Mouse (Mus musculus) myocyte (in vitro differentiated cells): ENCODE results near the gene 1700003F12Rik. TPM values are rescaled to one million over a fixed set of nuclear protein-coding genes. Genes with fewer than 3 reads are reported as not detected.

Source experiments
- H3K27me3 ChIP-seq: one replicate; pipeline ENCODE4 v1.6.1; 2011; ENCODE audit not compliant: control insufficient read depth, insufficient read depth, insufficient read length
- H3K36me3 ChIP-seq: one replicate; pipeline ENCODE4 v1.6.1; 2011; ENCODE audit not compliant: control insufficient read depth, insufficient read depth
- H3K4me2 ChIP-seq: one replicate; pipeline ENCODE4 v1.6.1; 2011; ENCODE audit warnings: low read depth, control low read depth
- H3K4me3 ChIP-seq: one replicate; pipeline ENCODE4 v1.5.1; 2011; ENCODE audit warnings: mild to moderate bottlenecking, control low read depth, moderate library complexity
- H3K79me2 ChIP-seq: one replicate; pipeline ENCODE4 v1.6.1; 2011; ENCODE audit not compliant: control insufficient read depth, insufficient read depth
- H3ac ChIP-seq: one replicate; pipeline ENCODE4 v1.6.1; 2011; ENCODE audit not compliant: control insufficient read depth, insufficient read length
- CEBPB ChIP-seq: IDR thresholded peaks from 2 replicates; pipeline ENCODE4 v1.6.1; 2011; ENCODE audit warnings: mild to moderate bottlenecking, moderate library complexity; ENCODE audit not compliant: poor library complexity, insufficient read depth, severe bottlenecking
- E2F4 ChIP-seq: IDR thresholded peaks from one replicate; pipeline ENCODE4 v1.6.1; 2011; ENCODE audit warnings: mild to moderate bottlenecking, control low read depth, moderate library complexity; ENCODE audit not compliant: insufficient read depth
- MAX ChIP-seq: IDR thresholded peaks from one replicate; pipeline ENCODE4 v1.6.1; 2011; ENCODE audit warnings: low read depth, mild to moderate bottlenecking, control low read depth
- MYOD1 ChIP-seq, 3 experiments: IDR thresholded peaks; one replicate each; pipeline ENCODE4 v1.6.1; 2011; ENCODE audit warnings: control low read depth in 2 of 3, low read depth in 2 of 3, mild to moderate bottlenecking in 2 of 3, moderate library complexity in 1 of 3; ENCODE audit not compliant: insufficient read length in 2 of 3, control insufficient read depth in 1 of 3
- MYOG ChIP-seq, 3 experiments: IDR thresholded peaks; one replicate each; pipeline ENCODE4 v1.6.1; 2011; ENCODE audit warnings: control low read depth in 2 of 3, low read depth in 2 of 3, mild to moderate bottlenecking in 2 of 3; ENCODE audit not compliant: insufficient read length in 2 of 3, control insufficient read depth in 1 of 3, insufficient read depth in 1 of 3
- POLR2A ChIP-seq: IDR thresholded peaks from one replicate; pipeline ENCODE4 v1.6.1; 2011; ENCODE audit warnings: low read depth, mild to moderate bottlenecking, control low read depth, moderate library complexity; ENCODE audit not compliant: insufficient read length
- POLR2AphosphoS2 ChIP-seq: IDR thresholded peaks from one replicate; pipeline ENCODE4 v1.6.1; 2011; ENCODE audit warnings: low read depth, control low read depth; ENCODE audit not compliant: insufficient read length
- REST ChIP-seq: IDR thresholded peaks from one replicate; pipeline ENCODE4 v1.6.1; 2011; ENCODE audit warnings: mild to moderate bottlenecking, control low read depth, moderate library complexity; ENCODE audit not compliant: insufficient read depth, insufficient read length
- SRF ChIP-seq: IDR thresholded peaks from one replicate; pipeline ENCODE4 v1.6.1; 2011; ENCODE audit warnings: low read depth; ENCODE audit not compliant: control insufficient read depth, insufficient read length
- TCF12 ChIP-seq: IDR thresholded peaks from one replicate; pipeline ENCODE4 v1.6.1; 2011; ENCODE audit warnings: mild to moderate bottlenecking, control low read depth; ENCODE audit not compliant: poor library complexity, insufficient read depth, severe bottlenecking
- TCF3 ChIP-seq: IDR thresholded peaks from one replicate; pipeline ENCODE4 v1.6.1; 2011; ENCODE audit warnings: low read depth, control low read depth; ENCODE audit not compliant: insufficient read length
- USF1 ChIP-seq: IDR thresholded peaks from one replicate; pipeline ENCODE4 v1.6.1; 2011; ENCODE audit warnings: low read depth, mild to moderate bottlenecking, control low read depth, moderate library complexity
- polyA plus RNA-seq: library from polyadenylated mRNA; unstranded; fragments of >200 nt; fragmentation: generic; extraction: Trizol; gene quantifications from one replicate; pipeline ENCODE4 v1.2.1, GENCODE M21; 2012; ENCODE audit warnings: missing spikeins

1700003F12Rik gene
- polyA plus RNA-seq, 1 experiment, result 22.9 TPM

DNA sequence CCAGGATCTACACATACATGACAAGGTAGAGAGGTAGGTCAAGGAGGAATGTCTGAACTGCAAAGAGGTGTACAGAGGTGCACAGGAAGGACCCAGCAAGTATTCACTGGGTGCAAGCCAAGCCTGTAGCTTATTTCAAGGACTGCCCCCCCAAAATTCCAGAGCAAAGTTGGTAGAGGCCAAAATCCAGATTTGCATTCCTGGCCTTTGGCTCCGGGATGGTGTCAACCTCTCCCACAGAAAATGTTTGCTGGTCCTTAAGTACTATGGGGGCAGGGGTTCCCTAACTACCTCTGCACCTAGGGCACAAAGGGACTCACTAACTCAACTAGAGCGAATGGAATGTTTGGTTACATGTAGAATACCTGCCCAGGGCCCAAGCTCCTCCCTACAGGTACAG, 20.9 kb downstream of the 1700003F12Rik start:
- peak overlapping the region; percentile 49 for H3K4me3 ChIP-seq
- TF ChIP-seq SRF (no peak), MYOD1 (IDR thresholded peaks at IDR 0.05; ENCODE audit: control insufficient read depth in 1 of 3, insufficient read length in 2 of 3, low read depth in 2 of 3) (no peak), USF1 (no peak), TCF12 (no peak), POLR2AphosphoS2 (no peak), TCF3 (no peak), MYOG (IDR thresholded peaks at IDR 0.05; ENCODE audit: control insufficient read depth in 1 of 3, insufficient read depth in 1 of 3, insufficient read length in 2 of 3, low read depth in 2 of 3) (no peak), REST (no peak), MAX (no peak), E2F4 (no peak), CEBPB (no peak)
- no peaks in the 10 kb centered on the region for H3K27me3 ChIP-seq
- H3K79me2 ChIP-seq, result peaks cover 15% of the 10 kb centered on the region
- peak overlapping the region; percentile 84 for H3K4me2 ChIP-seq
- peaks cover 5% of the 10 kb centered on the region for H3K36me3 ChIP-seq
- no peak overlapping the region for H3ac ChIP-seq

DNA sequence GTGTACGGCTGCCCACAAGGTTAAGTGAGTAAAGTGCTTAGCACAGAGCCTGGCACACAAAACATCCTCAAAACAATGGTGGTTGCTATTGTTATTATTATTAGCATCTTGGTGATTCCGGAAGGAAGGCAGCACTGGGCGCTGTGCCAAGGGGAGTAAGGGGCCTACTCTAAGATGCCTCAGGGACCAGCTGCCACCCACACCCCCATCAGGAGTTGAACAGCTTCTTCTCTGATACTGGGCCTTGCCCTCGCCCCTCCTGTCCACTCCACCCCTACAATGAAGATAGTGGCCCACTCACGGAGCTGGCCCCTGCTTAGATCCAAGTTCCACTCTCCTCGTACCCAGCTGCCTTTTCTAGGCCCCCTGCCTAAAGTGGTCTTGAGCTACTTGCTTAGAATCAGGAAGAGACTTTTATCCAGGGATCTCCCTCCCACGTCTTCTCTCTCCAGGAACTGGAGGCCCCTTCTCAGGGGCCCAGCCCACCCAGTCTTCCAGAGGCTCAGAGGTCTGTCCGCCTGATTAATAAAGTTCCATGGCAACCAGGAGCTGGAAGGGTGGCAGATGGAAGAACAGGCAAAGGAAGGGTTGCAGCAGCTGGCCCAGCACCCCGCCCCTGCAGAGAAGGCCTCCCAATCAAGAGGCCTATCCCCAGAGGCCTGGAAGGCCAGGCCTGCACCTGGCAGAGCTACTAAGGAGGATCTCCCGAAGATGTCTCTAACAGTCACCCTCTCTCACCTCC, 21.6 kb downstream of the 1700003F12Rik start:
- Histone ChIP-seq H3K27me3 (no peaks in the 10 kb centered on the region), H3ac (peak overlapping the region; percentile 25), H3K4me3 (peak overlapping the region; percentile 49), H3K36me3 (no peaks in the 10 kb centered on the region), H3K4me2 (peak overlapping the region; percentile 84), H3K79me2 (peaks cover 15% of the 10 kb centered on the region)
- TF ChIP-seq CEBPB (no peak), MYOG (IDR thresholded peaks at IDR 0.05; ENCODE audit: control insufficient read depth in 1 of 3, insufficient read depth in 1 of 3, insufficient read length in 2 of 3, low read depth in 2 of 3) (peak in 2 of 3 experiments; percentile 24 to 48), MYOD1 (IDR thresholded peaks at IDR 0.05; ENCODE audit: control insufficient read depth in 1 of 3, insufficient read length in 2 of 3, low read depth in 2 of 3) (peak in 2 of 3 experiments; percentile 42 to 70)

GRCm38 (mm10) chr2:154569071-154569748, 22.3 kb downstream of the 1700003F12Rik start:
- H3K36me3 ChIP-seq, result no peaks in the 10 kb centered on the region
- peaks cover 15% of the 10 kb centered on the region for H3K79me2 ChIP-seq
- H3K4me3 ChIP-seq, result peak overlapping the region; percentile 49
- no peaks in the 10 kb centered on the region for H3K27me3 ChIP-seq
- TF ChIP-seq REST, result no peak
- TF ChIP-seq MYOG (IDR thresholded peaks at IDR 0.05; ENCODE audit: control insufficient read depth in 1 of 3, insufficient read depth in 1 of 3, insufficient read length in 2 of 3, low read depth in 2 of 3), result no peak
- no peak for TF ChIP-seq TCF3
- TF ChIP-seq MYOD1 (IDR thresholded peaks at IDR 0.05; ENCODE audit: control insufficient read depth in 1 of 3, insufficient read length in 2 of 3, low read depth in 2 of 3), result peak in 1 of 3 experiments; percentile 3
- peak; percentile 94 for TF ChIP-seq USF1
- peak; percentile 17 for TF ChIP-seq POLR2AphosphoS2
- TF ChIP-seq TCF12, result no peak
- TF ChIP-seq POLR2A, result peak; percentile 41
- no peak for TF ChIP-seq CEBPB
- no peak for TF ChIP-seq E2F4
- peak; percentile 31 for TF ChIP-seq SRF
- TF ChIP-seq MAX, result no peak
- H3ac ChIP-seq, result peak overlapping the region; percentile 25
- peak overlapping the region; percentile 84 for H3K4me2 ChIP-seq

DNA sequence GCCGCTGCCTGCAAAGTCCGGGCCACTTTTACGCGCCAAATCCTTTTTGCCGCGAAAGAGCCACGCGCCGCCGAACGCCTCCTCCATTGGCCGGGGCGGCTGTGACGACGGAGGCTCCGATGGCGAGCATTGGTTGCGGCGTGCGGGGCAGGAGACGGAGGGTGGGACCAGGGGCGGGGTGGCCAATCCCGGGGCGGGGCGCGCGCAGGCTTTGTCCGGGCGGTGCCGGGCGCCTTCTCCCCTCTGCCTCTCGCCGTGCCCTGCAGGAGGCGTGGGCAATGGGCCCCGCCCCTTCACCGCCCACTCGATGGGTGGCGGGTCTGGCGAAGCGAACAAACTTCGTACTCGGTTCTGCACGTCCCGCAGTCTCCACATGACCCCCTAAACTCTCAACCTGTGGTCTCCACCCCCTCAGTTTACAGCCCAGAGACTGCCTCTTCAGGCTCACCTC, 23.0 kb downstream of the 1700003F12Rik start, which contains the start of gene E2f1:
E2f1 (minus strand) TSS at position 57 of the 451 bp plus-strand sequence.
- Histone ChIP-seq H3K79me2 (peaks cover 15% of the 10 kb centered on the region), H3K27me3 (no peaks in the 10 kb centered on the region), H3K36me3 (no peaks in the 10 kb centered on the region), H3ac (peak within 1 kb of the TSS; percentile 25), H3K4me3 (peak within 1 kb of the TSS; percentile 49), H3K4me2 (peak within 1 kb of the TSS; percentile 99)
- TF ChIP-seq MAX, result no peak
- no peak for TF ChIP-seq MYOD1 (IDR thresholded peaks at IDR 0.05; ENCODE audit: control insufficient read depth in 1 of 3, insufficient read length in 2 of 3, low read depth in 2 of 3)
- peak; percentile 66 for TF ChIP-seq POLR2A
- TF ChIP-seq TCF3, result no peak
- no peak for TF ChIP-seq TCF12
- TF ChIP-seq USF1, result peak; percentile 77
- peak; percentile 34 for TF ChIP-seq POLR2AphosphoS2
- no peak for TF ChIP-seq REST
- peak; percentile 88 for TF ChIP-seq E2F4
- no peak for TF ChIP-seq CEBPB
- peak in 1 of 3 experiments; percentile 3 for TF ChIP-seq MYOG (IDR thresholded peaks at IDR 0.05; ENCODE audit: control insufficient read depth in 1 of 3, insufficient read depth in 1 of 3, insufficient read length in 2 of 3, low read depth in 2 of 3)
- no peak for TF ChIP-seq SRF
